ENCODE assay signal across 24 mouse cellular contexts in genomic region chr11:111732096-111732495, GRCm38 (mm10).
DNase-seq lines count a peak whose midpoint lies in the region; ATAC-seq lines count a peak whose summit lies in the region.
"Had no signal": no experiment of that assay in that cellular context is flagged by ENCODE, and none has a peak within 500 bp of the region (broad histone marks: within the 10 kb centered on the region; RNA-seq: fewer than 3 reads in every experiment).

No protein-coding gene starts in this region.

- 18% methylated on average over 8 of the region's 8 CpGs for WGBS in heart, embryonic 12.5 days
- WGBS in neural tube, embryonic 15.5 days = 78% methylated on average over 8 of the region's 8 CpGs
- 54% methylated on average over 8 of the region's 8 CpGs for WGBS in embryonic facial prominence, embryonic 11.5 days
- WGBS in midbrain, embryonic 14.5 days = 84% methylated on average over 8 of the region's 8 CpGs

- H3K27me3 ChIP-seq in heart, embryonic 12.5 days (replicated peaks) = no peaks in the 10 kb centered on the region
- H3K27me3 ChIP-seq in neural tube, embryonic 15.5 days (replicated peaks) = no peaks in the 10 kb centered on the region
- H3K27me3 ChIP-seq in embryonic facial prominence, embryonic 11.5 days (ENCODE audit: control insufficient read depth, insufficient read depth, low read length) = no peaks in the 10 kb centered on the region
- H3K27me3 ChIP-seq in midbrain, embryonic 14.5 days (ENCODE audit: control insufficient read depth, insufficient read depth, low read length) = no peaks in the 10 kb centered on the region
- H3K27me3 ChIP-seq: embryonic facial prominence, embryonic 13.5 days; forebrain, embryonic 12.5 days; hindbrain, embryonic 15.5 days; liver, embryonic 12.5 days; megakaryocyte, embryonic 14.5 days had no signal

- H3K9ac ChIP-seq in heart, embryonic 12.5 days = no peak overlapping the region
- no peak overlapping the region for H3K9ac ChIP-seq in neural tube, embryonic 15.5 days (replicated peaks)
- H3K9ac ChIP-seq in embryonic facial prominence, embryonic 11.5 days (replicated peaks; ENCODE audit: low read length) = no peak overlapping the region
- H3K9ac ChIP-seq in midbrain, embryonic 14.5 days (replicated peaks; ENCODE audit: low read length) = no peak overlapping the region
- H3K9ac ChIP-seq: embryonic facial prominence, embryonic 13.5 days; forebrain, embryonic 12.5 days; hindbrain, embryonic 15.5 days; liver, embryonic 12.5 days had no signal

- no peak for ATAC-seq in heart, embryonic 12.5 days (ENCODE audit: insufficient number of reproducible peaks, low FRiP score)
- no peak for ATAC-seq in neural tube, embryonic 15.5 days (ENCODE audit: low FRiP score)
- ATAC-seq in embryonic facial prominence, embryonic 11.5 days (replicated peaks; ENCODE audit: insufficient number of reproducible peaks, low FRiP score, low TSS enrichment, low read depth) = no peak
- no peak for ATAC-seq in midbrain, embryonic 14.5 days (ENCODE audit: low FRiP score, low TSS enrichment)
- ATAC-seq: liver, embryonic 12.5 days; midbrain, embryonic 16.5 days had no signal

- no peaks in the 10 kb centered on the region for H3K9me3 ChIP-seq in heart, embryonic 12.5 days (replicated peaks)
- no peaks in the 10 kb centered on the region for H3K9me3 ChIP-seq in neural tube, embryonic 15.5 days (replicated peaks)
- H3K9me3 ChIP-seq in embryonic facial prominence, embryonic 11.5 days (replicated peaks; ENCODE audit: control insufficient read depth, low read length) = no peaks in the 10 kb centered on the region
- no peaks in the 10 kb centered on the region for H3K9me3 ChIP-seq in midbrain, embryonic 14.5 days (ENCODE audit: control insufficient read depth, low read length)
- H3K9me3 ChIP-seq: embryonic facial prominence, embryonic 13.5 days; forebrain, embryonic 12.5 days; heart, embryonic 10.5 days; hindbrain, embryonic 15.5 days; liver, embryonic 12.5 days; megakaryocyte, embryonic 14.5 days had no signal

- no peak overlapping the region for H3K27ac ChIP-seq in heart, embryonic 12.5 days (ENCODE audit: poor library complexity, severe bottlenecking)
- H3K27ac ChIP-seq in neural tube, embryonic 15.5 days (replicated peaks) = no peak overlapping the region
- no peak overlapping the region for H3K27ac ChIP-seq in embryonic facial prominence, embryonic 11.5 days (replicated peaks; ENCODE audit: low read depth, low read length)
- no peak overlapping the region for H3K27ac ChIP-seq in midbrain, embryonic 14.5 days (replicated peaks; ENCODE audit: low read depth, low read length)
- H3K27ac ChIP-seq: embryonic facial prominence, embryonic 13.5 days; forebrain, embryonic 12.5 days; gastrocnemius, adult 2 months; heart, embryonic 10.5 days; hindbrain, embryonic 15.5 days; kidney, postnatal 0 days; liver, embryonic 12.5 days had no signal

- no peak for DNase-seq in heart, adult 8-10 months (ENCODE audit: low spot score)
- DNase-seq in neural tube, embryonic 10.5 days (ENCODE audit: extremely low spot score, low spot score) = peak; percentile 25
- peak; percentile 11 for DNase-seq in embryonic facial prominence, embryonic 11.5 days (ENCODE audit: low spot score)
- DNase-seq in right cerebral cortex, postnatal 14 days = no peak
- DNase-seq in midbrain, embryonic 14.5 days = no peak
- DNase-seq: adrenal gland, postnatal 25 days; cerebellum, postnatal 25 days; gastrocnemius, adult 2 months; heart, postnatal 4 days; kidney, adult 2 months; left cerebral cortex, postnatal 4 days; lung, adult 18-20 months had no signal

- peak overlapping the region; percentile 33; the same call in 1 of the 2 replicates for H3K4me2 ChIP-seq in heart, embryonic 12.5 days
- no peak overlapping the region for H3K4me2 ChIP-seq in neural tube, embryonic 15.5 days
- H3K4me2 ChIP-seq in embryonic facial prominence, embryonic 11.5 days (ENCODE audit: low read depth, low read length) = no peak overlapping the region
- no peak overlapping the region for H3K4me2 ChIP-seq in midbrain, embryonic 14.5 days (ENCODE audit: low read length)
- H3K4me2 ChIP-seq: embryonic facial prominence, embryonic 13.5 days; forebrain, embryonic 12.5 days; hindbrain, embryonic 15.5 days; liver, embryonic 12.5 days had no signal

- peaks cover 5% of the 10 kb centered on the region; the same call in 1 of the 2 replicates for H3K4me1 ChIP-seq in heart, embryonic 12.5 days (replicated peaks)
- H3K4me1 ChIP-seq in neural tube, embryonic 15.5 days = no peaks in the 10 kb centered on the region
- no peaks in the 10 kb centered on the region for H3K4me1 ChIP-seq in embryonic facial prominence, embryonic 11.5 days (ENCODE audit: control insufficient read depth, insufficient read depth, low read length)
- no peaks in the 10 kb centered on the region for H3K4me1 ChIP-seq in midbrain, embryonic 14.5 days (ENCODE audit: control insufficient read depth, insufficient read depth, low read length)
- H3K4me1 ChIP-seq: embryonic facial prominence, embryonic 13.5 days; forebrain, embryonic 12.5 days; hindbrain, embryonic 15.5 days; liver, embryonic 12.5 days; megakaryocyte, embryonic 14.5 days had no signal

- no peak overlapping the region for H3K4me3 ChIP-seq in heart, embryonic 12.5 days
- no peak overlapping the region for H3K4me3 ChIP-seq in neural tube, embryonic 15.5 days (replicated peaks)
- H3K4me3 ChIP-seq in embryonic facial prominence, embryonic 11.5 days (ENCODE audit: low read depth, low read length) = no peak overlapping the region
- H3K4me3 ChIP-seq in midbrain, embryonic 14.5 days (replicated peaks; ENCODE audit: low read depth, low read length) = no peak overlapping the region
- H3K4me3 ChIP-seq: embryonic facial prominence, embryonic 13.5 days; erythroblast, embryonic 14.5 days; forebrain, embryonic 12.5 days; gastrocnemius, adult 2 months; heart, embryonic 10.5 days; hindbrain, embryonic 15.5 days; liver, embryonic 12.5 days; megakaryocyte, embryonic 14.5 days; myocyte had no signal

- no peaks in the 10 kb centered on the region for H3K36me3 ChIP-seq in heart, embryonic 12.5 days
- H3K36me3 ChIP-seq in neural tube, embryonic 15.5 days = no peaks in the 10 kb centered on the region
- H3K36me3 ChIP-seq in embryonic facial prominence, embryonic 11.5 days (replicated peaks; ENCODE audit: control insufficient read depth, insufficient read depth, low read depth, low read length) = no peaks in the 10 kb centered on the region
- no peaks in the 10 kb centered on the region for H3K36me3 ChIP-seq in midbrain, embryonic 14.5 days (ENCODE audit: control insufficient read depth, insufficient read depth, low read length)
- H3K36me3 ChIP-seq: embryonic facial prominence, embryonic 13.5 days; forebrain, embryonic 12.5 days; heart, embryonic 10.5 days; hindbrain, embryonic 15.5 days; liver, embryonic 12.5 days had no signal

Comparison
In these comparisons a context has a peak if more than half of its experiments do, and no peak if none do; other contexts are left out.
1. DNase-seq: peak in neural tube, embryonic 10.5 days (single experiment) and embryonic facial prominence, embryonic 11.5 days (single experiment); none in heart, adult 8-10 months (single experiment), right cerebral cortex, postnatal 14 days (single experiment) and midbrain, embryonic 14.5 days (single experiment).